Mouse (Mus musculus) bone marrow macrophage, adult 2 months (primary cell): ENCODE results near the gene Cebpe.

ENCODE experiments used
- CTCF ChIP-seq: IDR thresholded peaks from 2 replicates; pipeline ENCODE4 v1.5.1; 2012; ENCODE audit warnings: low read depth, mild to moderate bottlenecking, low read length, moderate library complexity
- POLR2A ChIP-seq: IDR thresholded peaks from 2 replicates; pipeline ENCODE4 v1.6.1; 2012; ENCODE audit warnings: mild to moderate bottlenecking, low read depth, low read length, borderline replicate concordance

DNA sequence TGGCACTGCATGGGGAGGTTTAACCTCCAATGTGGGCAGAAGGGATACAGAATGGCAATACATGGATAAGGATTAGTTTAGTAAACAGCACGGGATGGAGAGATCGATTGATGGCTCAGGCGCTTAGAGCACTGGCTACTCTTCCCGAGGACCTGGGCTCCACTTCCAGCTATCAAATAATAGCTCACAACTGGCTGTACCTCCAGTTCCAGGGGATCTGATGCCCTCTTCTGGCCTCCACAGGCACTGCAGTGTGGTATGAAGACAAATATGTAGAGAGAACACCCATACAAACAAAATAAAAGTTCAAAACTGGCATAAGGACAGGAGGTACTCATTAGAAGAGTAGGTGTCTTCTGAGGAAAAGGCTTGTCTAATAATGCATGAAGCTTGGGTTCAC lies 42.6 kb downstream of the Cebpe start:
- TF ChIP-seq CTCF (peak; percentile 34; the same call in 1 of the 2 replicates), POLR2A (no peak)
